Mouse (Mus musculus) kidney, adult 2 months (tissue): Measurements from ENCODE around the gene Enpp1. TPM values are rescaled to one million over a fixed set of nuclear protein-coding genes. Genes with fewer than 3 reads are reported as not detected.
"Not testable (repeated sequence)": the region's sequence is repeated elsewhere in the genome, so short reads cannot be mapped to it uniquely, and the experiment has no call there.

Source experiments
- DNase-seq: peaks from one replicate; pipeline ENCODE4 v3.0.0; 2021
- H3K27ac ChIP-seq: fragments of 200-500 bp; 2 replicates; pipeline ENCODE4 v1.5.1; 2012; ENCODE audit warnings: low read depth, low read length, control low read depth, inconsistent platforms; ENCODE audit not compliant: insufficient read depth
- H3K27me3 ChIP-seq: fragments of 200-500 bp; replicated peaks from 2 replicates; pipeline ENCODE4 v1.6.1; 2012; ENCODE audit warnings: mild to moderate bottlenecking, moderate library complexity, low read length, inconsistent platforms; ENCODE audit not compliant: control insufficient read depth, insufficient read depth
- H3K36me3 ChIP-seq: fragments of 200-500 bp; 2 replicates; pipeline ENCODE4 v1.6.1; 2012; ENCODE audit warnings: mild to moderate bottlenecking, moderate library complexity, low read length, inconsistent platforms; ENCODE audit not compliant: control insufficient read depth, insufficient read depth
- H3K4me1 ChIP-seq: fragments of 200-500 bp; 2 replicates; pipeline ENCODE4 v1.6.1; 2011; ENCODE audit warnings: low read length; ENCODE audit not compliant: control insufficient read depth, insufficient read depth
- H3K4me3 ChIP-seq: fragments of 200-500 bp; 2 replicates; pipeline ENCODE4 v1.5.1; 2011; ENCODE audit warnings: mild to moderate bottlenecking, low read depth, low read length, control low read depth; ENCODE audit not compliant: insufficient read depth
- CTCF ChIP-seq: fragments of 200-500 bp; conservative IDR thresholded peaks from 2 replicates; pipeline ENCODE4 v1.5.1; 2011; ENCODE audit warnings: low read depth, mild to moderate bottlenecking, control low read depth, low read length, moderate library complexity, mixed read lengths; ENCODE audit not compliant: insufficient read depth, insufficient read length
- POLR2A ChIP-seq: fragments of 200-500 bp; IDR thresholded peaks from one replicate; pipeline ENCODE4 v1.6.1; 2011; ENCODE audit warnings: low read depth, low read length, control low read depth
- WGBS: fragments of 180-500 bp; shearing (Covaris S2); methylation state at CpG from one replicate; pipeline ENCODE4 v1.1.7; 2018; 5-methylcytosine and 5-hydroxymethylcytosine counted together
- polyA plus RNA-seq: library from polyadenylated mRNA; depleted of rRNA; stranded (reverse); fragments of >200 nt; gene quantifications from 2 replicates; pipeline ENCODE4 v1.2.3, GENCODE M21; 2012

Gene Enpp1
- polyA plus RNA-seq, 1 experiment = 8.5 TPM

- no peak overlapping the region for H3K4me3 ChIP-seq
- no peak for DNase-seq
These were observed 84.7 kb downstream of the Enpp1 start for GRCm38 (mm10) chr10:24627262-24627661.

GRCm38 (mm10) chr10:24625060-24625701 is 86.8 kb downstream of the Enpp1 start:
- Histone ChIP-seq H3K36me3 (no peaks in the 10 kb centered on the region), H3K27me3 (no peaks in the 10 kb centered on the region), H3K4me1 (0 out of 2 replicates have a peak, but pooled peaks cover 4% of the 10 kb centered on the region), H3K4me3 (no peak overlapping the region), H3K27ac (no peak overlapping the region)
- TF ChIP-seq CTCF = peak; percentile 91
- no peak for TF ChIP-seq POLR2A
- DNase-seq = peak; percentile 85
- 39% methylated on average over 24 of the region's 24 CpGs for WGBS

More at GRCm38 (mm10) chr10:24627262-24627661, 84.7 kb downstream of the Enpp1 start:
- Histone ChIP-seq H3K4me1 (0 out of 2 replicates have a peak, but pooled peaks cover 4% of the 10 kb centered on the region), H3K27me3 (no peaks in the 10 kb centered on the region), H3K27ac (no peak overlapping the region), H3K36me3 (no peaks in the 10 kb centered on the region)
- TF ChIP-seq POLR2A (no peak), CTCF (no peak)
- WGBS = 58% methylated on average over 12 of the region's 12 CpGs

GRCm38 (mm10) chr10:24622586-24622985 is 89.4 kb downstream of the Enpp1 start:
- Histone ChIP-seq H3K27me3 (no peaks in the 10 kb centered on the region), H3K27ac (no peak overlapping the region), H3K36me3 (no peaks in the 10 kb centered on the region), H3K4me3 (no peak overlapping the region), H3K4me1 (no peaks in the 10 kb centered on the region)
- 36% methylated on average over 7 of the region's 7 CpGs for whole genome bisulfite sequencing
- peak; percentile 84 for DNase-seq
- TF ChIP-seq CTCF = peak; percentile 99
- TF ChIP-seq POLR2A = no peak

GRCm38 (mm10) chr10:24621572-24621971 is 90.4 kb downstream of the Enpp1 start:
- no peak overlapping the region for H3K4me3 ChIP-seq
- H3K36me3 ChIP-seq = no peaks in the 10 kb centered on the region
- 21% methylated on average over 9 of the region's 9 CpGs for WGBS
- H3K4me1 ChIP-seq = no peaks in the 10 kb centered on the region
- DNase-seq = peak; percentile 59
- H3K27ac ChIP-seq = no peak overlapping the region
- no peak for TF ChIP-seq POLR2A
- TF ChIP-seq CTCF = peak; percentile 84
- H3K27me3 ChIP-seq = no peaks in the 10 kb centered on the region

DNA sequence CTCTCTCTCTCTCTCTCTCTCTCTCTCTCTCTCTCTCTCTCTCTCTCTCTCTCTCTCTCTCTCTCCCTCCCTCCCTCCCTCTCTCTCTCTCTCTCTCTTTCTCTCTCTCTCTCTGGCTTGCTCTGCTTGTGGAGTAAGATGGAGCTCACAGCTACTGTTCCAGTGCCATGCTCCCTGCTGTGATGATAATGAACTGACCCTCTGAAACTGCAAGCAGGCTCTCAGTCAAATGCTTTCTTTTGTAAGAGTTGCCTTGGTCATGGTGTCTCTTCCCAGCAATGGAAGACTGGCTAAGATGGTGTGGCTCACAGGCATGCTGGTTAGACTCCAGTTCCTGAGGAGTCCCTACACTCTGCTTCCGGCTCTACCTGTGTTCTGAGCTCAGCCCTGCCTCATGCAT is 95.4 kb downstream of the Enpp1 start:
- H3K36me3 ChIP-seq, DNase-seq: not testable (repeated sequence)
- WGBS = 88% methylated on average over 1 of the region's 1 CpGs

GRCm38 (mm10) chr10:24615799-24616198 is 96.2 kb downstream of the Enpp1 start:
- Histone ChIP-seq H3K27me3 (no peaks in the 10 kb centered on the region), H3K4me3 (no peak overlapping the region), H3K27ac (no peak overlapping the region), H3K4me1 (no peaks in the 10 kb centered on the region), H3K36me3 (no peaks in the 10 kb centered on the region)
- WGBS = 94% methylated on average over 6 of the region's 6 CpGs
- TF ChIP-seq CTCF (no peak), POLR2A (no peak)
- DNase-seq = no peak

More for the DNA sequence above, 95.4 kb downstream of the Enpp1 start:
- not testable (repeated sequence) for H3K4me3 ChIP-seq, H3K27me3 ChIP-seq, H3K27ac ChIP-seq, H3K4me1 ChIP-seq

- WGBS = 94% methylated on average over 4 of the region's 4 CpGs
- TF ChIP-seq POLR2A (no peak), CTCF (no peak)
- no peak for DNase-seq
- Histone ChIP-seq H3K4me3 (no peak overlapping the region), H3K27ac (no peak overlapping the region), H3K36me3 (no peaks in the 10 kb centered on the region), H3K27me3 (no peaks in the 10 kb centered on the region), H3K4me1 (no peaks in the 10 kb centered on the region)
These were observed 97.2 kb downstream of the Enpp1 start for GRCm38 (mm10) chr10:24614726-24615125.
